Mouse (Mus musculus) bone marrow, adult 2 months (tissue): Measurements from ENCODE around the gene Gpr33.

Experiments
- CTCF ChIP-seq: fragments of 200-500 bp; IDR thresholded peaks from 2 replicates; pipeline ENCODE4 v1.5.1; 2011; ENCODE audit warnings: low read length, control low read depth; ENCODE audit not compliant: control insufficient read depth, insufficient read depth
- POLR2A ChIP-seq: fragments of 200-500 bp; IDR thresholded peaks from 2 replicates; pipeline ENCODE4 v1.6.1; 2011; ENCODE audit warnings: low read depth, mild to moderate bottlenecking, control low read depth, low read length, borderline replicate concordance; ENCODE audit not compliant: control insufficient read depth

GRCm38 (mm10) chr12:52002746-52003145 is 25.1 kb downstream of the Gpr33 start:
- TF ChIP-seq POLR2A (no peak), CTCF (no peak)
